Mouse (Mus musculus) bone marrow macrophage, adult 2 months (primary cell): ENCODE results near the gene Paqr4. TPM values are rescaled to one million over a fixed set of nuclear protein-coding genes. Genes with fewer than 3 reads are reported as not detected.

Experiments used
- H3K27ac ChIP-seq: 2 replicates; pipeline ENCODE4 v1.5.1; 2012; ENCODE audit warnings: low read depth, low read length; ENCODE audit not compliant: insufficient read depth
- H3K4me1 ChIP-seq: 2 replicates; pipeline ENCODE4 v1.6.1; 2012; ENCODE audit warnings: low read length; ENCODE audit not compliant: control insufficient read depth, insufficient read depth
- H3K4me3 ChIP-seq: 2 replicates; pipeline ENCODE4 v1.5.1; 2012; ENCODE audit warnings: mild to moderate bottlenecking, low read length, moderate library complexity; ENCODE audit not compliant: insufficient read depth
- CTCF ChIP-seq: IDR thresholded peaks from 2 replicates; pipeline ENCODE4 v1.5.1; 2012; ENCODE audit warnings: low read depth, mild to moderate bottlenecking, low read length, moderate library complexity
- POLR2A ChIP-seq: IDR thresholded peaks from 2 replicates; pipeline ENCODE4 v1.6.1; 2012; ENCODE audit warnings: mild to moderate bottlenecking, low read depth, low read length, borderline replicate concordance
- polyA plus RNA-seq: library from polyadenylated mRNA; stranded (reverse); fragments of >200 nt; gene quantifications from 2 replicates; pipeline ENCODE4 v1.2.4, GENCODE M21; 2012; ENCODE audit not compliant: missing spikeins, insufficient read depth, insufficient read length

Gene Paqr4
- polyA plus RNA-seq, 1 experiment = 13.9 TPM

DNA sequence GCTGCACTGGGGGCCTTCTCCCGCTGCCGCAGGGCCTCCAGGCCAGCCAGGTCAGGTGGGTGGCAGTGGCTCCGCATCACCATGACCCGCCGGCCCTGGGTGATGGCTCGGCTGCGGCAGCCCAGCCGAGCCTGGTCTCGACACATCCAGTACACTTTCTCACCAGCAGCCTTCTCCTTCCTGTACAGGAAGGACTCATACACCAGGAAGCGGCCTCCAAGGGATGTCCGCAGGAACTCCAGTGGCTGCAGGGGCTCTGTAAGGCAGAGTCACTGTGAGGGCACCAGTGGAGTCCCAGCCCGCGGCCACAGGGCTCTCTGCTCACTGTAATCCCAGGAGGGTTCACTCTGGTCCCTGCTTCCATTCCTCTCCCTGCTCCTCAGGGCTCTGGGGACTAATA, 15.0 kb upstream of the Paqr4 start:
- Histone ChIP-seq H3K4me3 (no peak overlapping the region), H3K4me1 (no peaks in the 10 kb centered on the region), H3K27ac (no peak overlapping the region)
- TF ChIP-seq CTCF = no peak
- no peak for TF ChIP-seq POLR2A

DNA sequence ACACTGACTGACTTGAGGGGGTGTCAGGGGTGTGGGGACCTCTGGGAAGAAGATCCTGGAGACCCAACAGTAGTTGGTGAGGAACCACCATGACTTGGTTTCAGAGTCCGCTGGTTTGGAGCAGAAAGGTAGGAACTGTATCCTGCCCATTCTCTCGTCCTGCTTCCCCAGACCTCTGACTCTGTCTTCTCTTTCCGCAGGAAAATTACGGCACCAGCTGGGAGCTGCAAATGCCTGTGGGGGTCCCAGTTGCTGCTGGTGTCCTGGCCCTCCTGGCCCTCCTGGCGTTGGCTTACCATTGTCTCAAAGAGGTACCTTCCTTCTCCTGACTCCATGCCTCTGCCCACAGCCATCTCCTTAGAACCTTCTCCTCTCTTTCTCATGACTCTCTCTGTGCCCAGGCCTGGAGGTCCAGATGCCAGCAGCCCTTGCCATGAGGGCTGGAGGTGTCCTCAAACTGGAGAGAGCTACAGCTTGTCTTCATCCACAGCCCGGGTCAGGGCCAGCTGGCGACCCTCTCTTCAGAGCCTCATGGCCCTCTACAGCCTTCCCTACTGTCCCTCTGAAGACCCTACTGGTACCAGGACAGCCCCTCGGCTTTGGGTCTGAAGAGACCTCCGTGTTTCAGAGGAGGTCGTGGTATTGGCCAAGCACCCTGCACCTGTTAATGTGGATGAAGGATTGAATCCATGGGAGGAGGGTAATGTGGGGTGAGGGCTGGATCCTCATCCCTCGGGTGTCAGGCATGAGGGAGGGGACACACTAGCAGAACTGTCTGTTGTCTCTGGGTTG, 8.9 kb upstream of the Paqr4 start:
- H3K27ac ChIP-seq = no peak overlapping the region
- peaks cover 19% of the 10 kb centered on the region for H3K4me1 ChIP-seq
- TF ChIP-seq CTCF (no peak), POLR2A (no peak)
- peak overlapping the region; percentile 44 for H3K4me3 ChIP-seq

DNA sequence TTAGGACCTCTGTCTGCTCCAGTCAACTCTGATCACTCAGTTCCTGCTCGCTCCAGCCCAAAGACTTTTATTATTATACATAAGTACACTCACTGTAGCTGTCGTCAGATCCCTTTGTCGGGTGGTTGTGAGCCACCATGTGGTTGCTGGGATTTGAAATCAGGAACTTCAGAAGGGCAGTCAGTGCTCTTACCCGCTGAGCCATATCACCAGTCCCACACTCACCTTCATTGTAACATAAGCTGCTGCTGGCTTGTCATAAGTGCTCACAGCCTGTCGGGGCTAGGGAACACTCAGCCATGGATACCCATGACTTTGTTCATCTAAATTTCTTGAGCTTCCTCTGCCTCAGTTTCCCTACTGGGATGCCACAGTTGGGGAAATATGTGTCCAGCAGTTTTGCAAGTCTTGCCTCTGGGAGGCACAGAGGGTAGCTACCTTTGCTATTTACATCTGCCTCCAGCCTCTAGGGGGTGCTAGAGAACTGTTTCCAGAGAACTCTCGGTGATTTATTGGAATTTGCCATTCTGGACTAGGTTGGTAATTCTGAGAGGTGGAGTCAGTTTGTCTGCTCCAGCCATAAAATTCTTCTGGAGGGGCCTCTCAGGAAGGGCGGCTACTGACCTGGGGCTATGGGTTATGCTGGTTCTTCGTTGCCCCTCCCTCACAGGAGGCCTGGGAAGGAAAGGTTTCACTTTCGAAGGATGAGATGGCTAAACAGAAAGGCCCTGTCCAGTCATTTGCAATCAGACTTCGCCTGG, 8.1 kb upstream of the Paqr4 start:
- Histone ChIP-seq H3K4me3 (peak overlapping the region; percentile 44), H3K4me1 (peaks cover 19% of the 10 kb centered on the region)

DNA sequence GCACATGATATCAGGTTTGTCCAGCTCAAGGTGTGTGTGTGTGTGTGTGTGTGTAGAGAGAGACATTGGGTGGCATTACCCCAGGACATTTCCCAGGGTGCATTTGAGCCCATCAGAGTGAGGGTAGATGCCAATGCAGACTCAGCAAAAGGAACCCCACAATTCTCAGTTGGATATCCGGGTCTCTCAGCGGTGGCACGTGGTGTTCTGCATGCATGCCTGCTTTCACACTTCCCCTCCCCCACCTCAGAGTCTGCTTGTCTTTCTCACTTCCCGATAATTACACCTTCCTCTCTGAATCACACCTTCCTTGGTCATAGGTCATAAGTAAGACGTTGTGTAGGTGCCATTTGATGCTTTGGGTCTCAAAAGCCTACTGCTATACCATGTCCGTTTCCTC, 7.4 kb upstream of the Paqr4 start:
- Histone ChIP-seq H3K4me3 (no peak overlapping the region), H3K4me1 (peaks cover 19% of the 10 kb centered on the region), H3K27ac (no peak overlapping the region)
- TF ChIP-seq CTCF (no peak), POLR2A (no peak)

More for the DNA sequence above, 8.1 kb upstream of the Paqr4 start:
- TF ChIP-seq CTCF = peak; percentile 37; the same call in 1 of the 2 replicates
- TF ChIP-seq POLR2A = no peak
- no peak overlapping the region for H3K27ac ChIP-seq

DNA sequence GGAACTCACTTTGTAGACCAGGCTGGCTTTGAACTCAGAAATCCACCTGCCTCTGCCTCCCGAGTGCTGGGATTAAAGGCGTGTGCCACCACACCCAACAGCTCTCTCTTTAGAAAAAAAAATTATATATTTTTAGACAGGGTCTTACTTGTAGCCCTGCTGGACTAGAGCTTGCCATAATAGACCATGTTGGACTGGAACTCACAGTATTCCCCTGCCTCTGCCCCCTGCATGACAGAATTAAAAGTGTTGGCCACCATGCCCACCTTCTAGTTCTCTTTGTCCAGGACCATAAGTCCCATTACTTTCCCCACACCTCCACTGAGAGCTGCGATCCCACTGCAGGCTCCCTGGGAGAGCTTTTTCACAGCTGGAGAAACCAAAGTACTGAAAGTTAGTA, 6.8 kb upstream of the Paqr4 start:
- peaks cover 19% of the 10 kb centered on the region for H3K4me1 ChIP-seq

DNA sequence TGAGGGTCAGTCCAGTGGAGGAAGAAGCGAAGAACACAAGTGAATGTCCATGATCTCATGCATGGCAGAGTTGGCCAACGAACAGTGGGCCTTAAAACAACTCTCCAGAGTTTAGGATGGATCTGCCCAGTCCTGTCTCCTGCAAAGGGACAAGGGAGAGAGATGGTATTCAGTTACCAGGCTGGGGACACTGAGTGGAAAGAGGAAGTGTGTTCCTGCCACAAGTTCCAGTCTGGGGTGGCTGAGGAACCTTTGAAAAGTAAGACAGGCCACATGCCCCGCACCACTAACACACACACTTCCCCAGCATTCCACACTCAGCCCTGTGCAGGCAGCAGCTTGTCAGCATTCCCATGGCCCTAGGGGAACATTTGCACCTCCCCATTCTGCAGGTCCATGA, 6.1 kb upstream of the Paqr4 start:
- no peak overlapping the region for H3K27ac ChIP-seq
- H3K4me3 ChIP-seq = no peak overlapping the region
- TF ChIP-seq POLR2A (no peak), CTCF (no peak)
- H3K4me1 ChIP-seq = peaks cover 19% of the 10 kb centered on the region

More for the DNA sequence above, 6.8 kb upstream of the Paqr4 start:
- TF ChIP-seq CTCF = no peak
- no peak for TF ChIP-seq POLR2A
- H3K4me3 ChIP-seq = no peak overlapping the region
- H3K27ac ChIP-seq = no peak overlapping the region

DNA sequence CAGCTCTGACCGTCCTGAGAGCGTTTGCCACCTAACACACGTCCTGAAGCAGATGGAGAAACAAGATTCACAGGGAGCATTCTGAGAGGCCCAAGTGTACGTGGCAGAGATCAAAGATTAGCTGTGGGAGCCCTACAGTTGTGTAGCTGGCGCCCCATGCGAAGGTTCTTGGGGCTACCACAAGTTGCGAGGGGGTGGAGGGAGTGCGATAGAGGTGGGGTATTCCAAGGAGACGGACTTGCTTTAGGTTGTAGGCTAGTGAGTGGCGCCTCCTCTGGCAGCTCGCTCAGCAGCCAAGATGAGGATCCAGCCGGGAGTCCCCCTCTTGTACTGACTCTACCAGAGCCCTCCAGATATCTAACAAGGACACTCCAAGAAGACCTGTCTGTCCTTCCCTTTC, 5.6 kb upstream of the Paqr4 start:
- Histone ChIP-seq H3K27ac (no peak overlapping the region), H3K4me3 (no peak overlapping the region), H3K4me1 (peaks cover 19% of the 10 kb centered on the region)
- TF ChIP-seq CTCF (no peak), POLR2A (no peak)

DNA sequence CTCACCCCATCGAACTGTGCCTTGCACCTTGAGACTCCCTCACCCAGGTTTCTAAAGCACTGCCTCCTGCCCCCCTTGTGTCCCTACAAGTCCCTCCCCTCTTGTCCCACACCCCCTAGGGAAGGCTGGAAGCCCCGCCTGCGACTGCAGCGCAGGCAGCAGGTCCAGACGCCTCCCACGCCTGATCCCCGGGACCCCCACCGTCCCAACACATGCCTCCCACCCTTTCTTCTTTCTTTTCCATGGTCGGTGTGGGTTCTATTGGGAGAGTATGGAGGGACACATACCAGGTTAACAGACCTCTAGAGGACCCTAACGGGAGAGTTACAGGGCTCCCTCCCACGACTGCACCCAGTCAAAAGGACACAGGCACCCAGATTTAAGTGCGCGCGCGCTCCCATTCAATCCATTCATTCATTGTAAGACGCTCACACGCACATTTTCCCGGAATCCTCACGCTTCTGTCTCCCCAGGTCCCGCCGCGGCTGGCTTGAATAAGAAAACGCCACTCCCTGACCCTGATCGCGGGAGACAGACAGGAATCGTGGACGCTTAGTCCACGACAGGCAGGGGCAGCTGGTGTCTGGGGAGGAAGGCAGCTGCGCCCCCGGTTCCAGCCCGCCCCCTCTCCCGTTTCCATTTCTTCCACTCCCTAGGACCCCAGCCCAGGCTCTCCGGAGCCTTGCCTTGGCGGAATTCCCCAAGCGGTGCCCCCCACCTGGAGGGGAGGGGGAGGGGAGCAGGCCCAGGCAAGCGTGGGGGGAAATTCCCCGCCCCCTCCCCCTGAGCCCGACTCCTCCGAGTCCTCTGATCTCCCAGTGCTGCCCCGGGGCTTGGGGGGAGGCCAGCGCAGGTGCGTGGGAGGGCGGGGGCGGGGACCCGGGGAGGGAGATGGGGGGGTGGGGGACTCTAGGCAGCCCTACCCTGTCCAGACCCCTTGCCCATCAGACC, 4.9 kb upstream of the Paqr4 start, which contains the start of gene Kremen2:
Gene Kremen2 (minus strand): TSS at position 533 of the 951 bp plus-strand sequence.
- Histone ChIP-seq H3K4me1 (peaks cover 23% of the 10 kb centered on the region), H3K4me3 (peak within 1 kb of the TSS; percentile 9; the same call in 1 of the 2 replicates)

DNA sequence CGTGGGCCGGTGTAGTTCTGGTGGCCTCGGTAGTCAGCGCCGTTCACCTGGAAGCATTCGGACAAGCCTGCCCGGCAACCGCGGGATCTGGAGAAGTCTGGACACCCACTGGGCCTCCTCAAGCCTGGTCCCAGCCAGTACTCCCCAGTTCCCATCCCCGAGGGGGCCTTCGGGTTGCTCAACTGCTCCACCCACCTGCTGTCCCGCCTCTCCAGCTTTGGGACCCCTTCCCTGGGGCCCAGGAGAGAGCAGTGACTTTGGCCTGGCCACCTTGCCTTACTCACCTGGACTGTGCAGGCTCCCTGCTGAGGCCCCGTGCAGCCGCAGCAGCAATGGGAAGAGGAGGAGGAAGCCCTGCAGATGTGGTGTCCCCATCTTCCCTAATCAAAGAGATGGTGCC, 4.0 kb upstream of the Paqr4 start:
- H3K4me3 ChIP-seq = no peak overlapping the region
- TF ChIP-seq CTCF = no peak
- TF ChIP-seq POLR2A = no peak
- H3K4me1 ChIP-seq = peaks cover 23% of the 10 kb centered on the region
- H3K27ac ChIP-seq = no peak overlapping the region

More for the DNA sequence above, 4.9 kb upstream of the Paqr4 start, which contains the start of gene Kremen2:
- no peak within 1 kb of the TSS for H3K27ac ChIP-seq
- TF ChIP-seq CTCF (no peak), POLR2A (no peak)
